Mouse (Mus musculus) inflammation-experienced regulatory T-cells, adult 6 months (primary cell): Measurements from ENCODE around the gene Kank1. TPM values are rescaled to one million over a fixed set of nuclear protein-coding genes. Genes with fewer than 3 reads are reported as not detected.

ENCODE experiments used
- ATAC-seq: one replicate; pipeline ENCODE4 v1.8.0; 2017
- polyA plus RNA-seq, 3 experiments: library from polyadenylated mRNA; unstranded; fragments of 100-300 nt; shearing (Covaris generic); gene quantifications; one replicate each; pipeline ENCODE4 v1.2.1; 2017

Kank1 gene
- polyA plus RNA-seq, 3 experiments from 2014 or later, result not detected

DNA sequence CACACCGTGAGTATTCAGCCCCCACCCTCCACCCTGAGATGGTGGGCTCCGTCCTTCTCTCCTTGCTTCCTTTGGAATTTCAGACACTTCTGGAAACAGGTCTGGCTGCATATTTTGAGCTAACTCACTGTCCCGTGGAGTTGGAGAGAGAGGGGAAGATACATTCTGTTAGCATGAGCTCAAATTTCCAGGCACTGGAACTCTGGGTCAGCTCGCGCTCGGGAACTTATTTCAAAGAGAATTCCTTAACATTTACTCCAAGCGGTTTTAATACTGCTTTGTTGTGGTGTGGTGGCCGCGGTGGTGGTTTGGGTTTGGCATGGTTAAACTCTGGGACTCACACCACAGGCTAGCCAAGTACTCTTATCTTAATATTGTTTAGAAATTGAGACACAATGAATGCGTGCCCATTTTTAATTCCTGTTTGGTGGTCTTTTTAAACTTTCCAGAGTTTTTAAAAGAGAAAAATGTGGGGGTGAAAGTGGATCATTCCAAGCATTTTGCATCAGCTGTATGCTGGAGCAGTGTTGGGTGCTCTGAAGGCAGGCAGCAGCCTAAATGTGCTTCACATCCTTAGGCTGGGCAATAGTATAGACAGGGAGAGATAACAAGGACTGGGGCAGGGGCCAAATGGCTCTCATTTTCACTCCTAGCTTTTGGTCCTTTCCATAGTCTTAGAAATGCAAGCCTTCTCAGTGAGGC, 170.6 kb downstream of the Kank1 start:
- ATAC-seq, result no peak

DNA sequence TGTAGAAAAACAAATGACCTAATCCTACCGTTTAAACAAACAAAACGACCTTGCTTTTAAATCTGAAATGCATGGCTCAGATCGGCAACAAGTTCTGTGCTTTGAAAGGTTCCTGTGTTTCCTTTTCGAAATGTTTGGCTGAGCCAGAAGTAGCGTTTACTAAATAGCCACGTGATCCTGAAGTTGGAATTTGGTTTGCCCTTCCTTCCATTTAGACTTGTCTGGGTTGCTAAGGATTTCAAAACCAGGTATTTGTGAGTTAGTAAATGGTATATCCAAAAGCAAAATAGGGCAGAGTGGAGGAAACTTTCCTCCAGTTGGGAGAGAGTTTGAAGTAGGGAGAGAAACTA, 171.1 kb downstream of the Kank1 start:
- no peak for ATAC-seq

DNA sequence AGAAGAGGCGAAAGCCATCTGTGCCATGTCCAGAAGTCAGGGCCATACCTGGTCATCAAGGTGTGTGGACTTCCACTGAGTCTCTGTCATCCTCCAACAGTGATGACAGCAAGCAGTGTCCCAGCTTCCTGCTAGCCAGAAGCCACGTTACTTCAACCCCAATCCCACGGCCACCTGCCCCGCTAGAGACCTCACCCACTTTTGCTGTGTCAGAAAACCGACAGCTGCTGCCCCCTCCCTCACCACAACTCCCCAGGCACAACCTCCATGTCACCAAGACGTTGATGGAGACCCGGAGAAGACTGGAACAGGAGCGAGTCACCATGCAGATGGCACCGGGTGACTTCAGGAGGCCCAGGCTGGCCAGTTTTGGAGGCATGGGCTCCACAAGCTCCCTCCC, 172.5 kb downstream of the Kank1 start:
- no peak for ATAC-seq

DNA sequence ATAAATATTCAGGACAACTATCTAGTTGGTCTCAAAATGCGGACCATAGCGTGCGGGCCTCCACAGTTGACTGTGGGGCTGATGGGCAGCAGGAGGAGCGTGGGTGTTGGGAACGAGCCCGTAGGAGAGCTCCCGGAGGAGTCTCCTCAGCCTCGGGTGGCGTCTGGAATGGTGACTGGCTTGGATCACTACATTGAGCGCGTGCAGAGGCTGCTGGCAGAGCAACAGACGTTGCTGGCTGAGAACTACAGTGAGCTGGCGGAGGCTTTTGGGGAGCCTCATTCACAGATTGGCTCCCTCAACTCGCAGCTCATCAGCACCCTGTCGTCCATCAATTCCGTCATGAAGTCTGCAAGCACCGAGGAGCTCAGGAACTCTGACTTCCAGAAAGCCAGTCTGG, 174.6 kb downstream of the Kank1 start:
- ATAC-seq, result no peak

DNA sequence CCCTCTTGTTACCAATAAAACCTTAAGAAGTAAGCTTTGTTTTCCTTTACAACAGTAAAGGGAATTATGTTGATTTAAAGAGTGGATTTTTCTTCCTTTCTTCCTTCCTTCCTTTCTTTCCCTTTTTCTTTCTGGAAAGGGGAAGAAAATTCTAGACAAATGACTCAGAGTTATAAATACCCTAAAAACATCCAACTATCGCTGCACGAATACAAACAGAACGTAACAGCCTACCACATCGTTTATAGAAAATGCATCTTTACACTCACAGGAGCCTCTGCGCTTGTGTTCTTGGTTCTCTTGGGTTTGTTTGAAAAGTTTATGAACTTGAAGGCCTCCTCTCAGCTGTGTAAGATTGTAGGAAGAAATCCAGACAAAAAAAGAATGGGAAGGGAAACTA, 178.7 kb downstream of the Kank1 start:
- ATAC-seq, result no peak

DNA sequence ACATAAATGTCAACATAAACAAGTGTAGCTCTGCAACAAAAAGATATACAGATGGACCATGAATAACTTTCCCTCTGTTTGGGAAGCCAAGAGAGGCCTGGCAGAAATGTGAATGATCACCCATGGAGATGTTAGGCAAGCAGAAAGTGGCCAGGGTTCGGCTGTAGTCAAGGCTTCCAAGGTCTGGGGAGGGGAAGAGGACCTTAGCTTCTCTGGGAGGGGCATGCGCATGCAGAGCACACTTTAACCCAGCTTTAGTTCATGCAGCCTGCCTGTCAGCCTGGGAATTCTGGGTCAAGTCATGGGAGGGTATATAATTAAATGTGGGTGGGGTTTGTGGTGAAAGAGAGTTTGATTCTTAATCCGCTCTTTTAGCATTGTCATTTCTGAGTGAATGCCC, 180.9 kb downstream of the Kank1 start:
- ATAC-seq, result no peak

DNA sequence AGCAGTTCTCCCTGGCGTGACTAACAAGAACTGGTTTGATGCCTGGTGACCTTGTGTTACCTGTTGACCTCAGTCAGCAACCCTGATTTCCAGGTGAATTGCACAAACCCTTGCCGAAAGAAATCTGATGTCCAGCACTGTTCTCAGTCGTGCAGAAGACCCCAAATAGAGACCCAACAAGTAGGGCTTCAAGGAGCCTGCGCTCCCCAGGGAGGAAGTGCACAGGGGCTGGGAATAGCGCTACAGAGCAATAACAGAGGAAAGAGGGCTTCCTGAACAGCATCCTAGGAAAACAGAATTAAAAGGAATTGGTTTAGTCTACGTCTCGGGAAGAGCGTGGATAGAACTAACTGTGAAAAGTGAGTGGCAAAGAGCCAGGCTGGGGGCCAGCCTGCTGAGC, 183.2 kb downstream of the Kank1 start:
- ATAC-seq, result no peak

DNA sequence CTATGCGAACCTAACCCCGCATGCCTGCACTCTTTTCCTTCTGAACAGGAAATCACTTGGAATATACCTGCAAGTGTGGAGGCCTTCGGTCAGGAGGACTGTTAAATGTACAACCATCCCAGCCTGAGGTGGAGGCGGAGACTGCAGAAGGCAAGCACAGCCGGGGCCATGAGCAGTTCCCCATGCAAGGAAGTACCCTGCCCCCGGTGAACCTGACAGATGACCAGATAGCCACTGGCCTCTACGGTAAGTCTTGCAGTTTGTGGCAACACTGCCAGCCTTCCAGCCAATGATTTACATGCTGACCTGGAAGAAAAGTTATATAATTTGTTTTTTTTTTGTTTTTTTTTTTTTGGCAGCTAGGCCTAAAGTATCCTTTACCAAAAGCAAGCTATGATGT, 185.3 kb downstream of the Kank1 start:
- no peak for ATAC-seq

DNA sequence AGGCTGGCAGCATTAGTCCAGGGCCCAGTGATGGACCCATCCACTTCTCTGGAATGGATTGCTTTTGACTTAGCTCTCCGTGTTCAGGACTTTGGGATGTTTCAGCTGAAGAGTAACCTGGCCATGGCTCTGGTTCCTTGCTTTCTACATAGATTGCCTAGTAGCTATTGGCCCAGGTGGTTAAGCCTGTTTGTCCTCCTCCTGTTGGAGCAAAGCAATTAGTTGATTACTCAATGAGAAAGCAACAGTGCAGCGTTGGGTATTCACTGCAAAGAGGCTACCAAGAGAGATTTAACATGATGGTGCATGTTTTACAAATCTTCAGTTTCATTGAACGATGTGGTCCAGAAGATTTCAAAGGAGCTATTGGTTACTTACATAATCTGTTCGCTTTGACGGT, 186.6 kb downstream of the Kank1 start:
- ATAC-seq, result no peak

DNA sequence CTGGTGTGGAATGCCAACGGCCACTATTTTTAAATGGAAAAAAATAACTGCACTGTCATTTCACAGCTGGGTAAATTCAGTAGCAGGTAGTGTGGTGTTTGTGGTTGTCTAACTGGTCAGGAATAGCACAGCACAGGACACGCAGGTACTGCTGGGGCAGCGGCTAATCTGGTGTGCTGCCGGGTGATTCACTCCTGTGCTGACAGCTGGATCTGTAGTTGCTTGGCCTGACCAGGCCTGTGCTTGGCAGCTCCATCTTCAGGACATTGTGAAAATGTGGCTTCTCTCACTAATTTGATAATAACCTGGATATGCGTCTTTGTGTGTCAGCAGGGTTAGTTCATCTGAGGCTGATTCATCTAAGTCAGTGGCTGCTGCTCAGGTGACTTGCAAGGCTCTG, 189.7 kb downstream of the Kank1 start:
- no peak for ATAC-seq

DNA sequence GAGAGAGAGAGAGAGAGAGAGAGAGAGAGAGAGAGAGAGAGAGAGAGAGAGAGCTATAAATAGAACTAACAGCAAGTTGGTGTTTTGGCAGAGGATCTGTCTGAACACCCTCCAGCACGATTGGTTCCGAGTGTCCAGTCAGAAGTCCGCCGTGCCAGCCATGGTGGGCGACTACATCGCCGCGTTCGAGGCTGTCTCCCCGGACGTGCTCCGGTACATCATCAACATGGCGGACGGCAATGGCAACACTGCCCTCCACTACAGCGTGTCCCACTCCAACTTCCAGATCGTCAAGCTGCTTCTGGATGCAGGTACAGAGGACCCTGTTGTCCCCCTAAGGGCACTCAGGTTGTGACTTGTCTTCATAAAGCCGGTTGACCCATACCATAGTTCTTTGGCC, 191.1 kb downstream of the Kank1 start:
- ATAC-seq, result no peak

DNA sequence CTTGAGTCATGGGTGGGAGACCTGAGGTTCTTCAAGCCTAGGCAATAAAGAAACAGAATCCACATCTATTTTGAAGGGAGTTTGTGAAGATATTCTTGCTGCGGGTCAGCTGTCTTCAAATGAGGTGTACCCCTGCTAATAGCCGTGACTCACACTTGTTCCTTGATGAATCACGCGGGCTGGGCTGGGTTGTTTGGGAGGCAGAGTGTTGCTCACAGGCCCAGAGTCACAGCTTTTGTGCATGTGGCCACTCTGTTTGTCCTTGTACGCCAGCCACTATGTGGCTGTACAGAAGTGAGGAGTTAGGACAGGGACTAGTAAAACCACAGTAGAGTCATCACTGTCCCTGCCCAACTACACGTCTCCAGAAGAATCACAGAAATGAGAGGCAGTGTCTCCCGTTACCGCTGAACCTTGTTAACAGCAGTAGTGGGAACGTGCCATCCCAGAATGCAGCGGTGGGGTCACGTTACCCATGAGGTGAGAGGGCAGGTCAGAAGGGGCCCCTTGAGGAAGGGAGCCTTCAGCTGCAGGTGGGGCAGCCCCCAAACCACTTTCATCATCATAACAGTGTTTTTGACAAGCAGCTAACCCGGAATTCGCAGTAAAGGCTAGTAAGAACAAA, 191.7 kb downstream of the Kank1 start:
- no peak for ATAC-seq

DNA sequence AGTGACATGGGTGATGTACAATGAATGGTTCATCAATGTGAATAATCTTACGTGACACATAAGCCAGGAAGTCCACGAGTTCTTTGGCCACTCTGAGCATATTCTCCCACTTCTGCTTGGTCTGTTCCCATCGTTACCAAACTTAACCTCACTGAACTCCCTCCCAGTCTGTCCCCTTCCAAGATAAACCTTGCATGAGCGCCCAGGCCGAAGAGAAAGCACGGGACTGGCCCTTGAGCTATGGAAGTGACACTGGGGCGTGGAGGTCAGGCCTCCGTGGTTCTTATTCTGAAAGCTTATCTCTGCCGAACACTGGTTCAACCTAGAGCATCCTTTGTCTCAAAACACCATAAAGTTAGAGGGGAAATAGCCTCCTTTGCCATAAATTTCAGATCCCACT, 194.7 kb downstream of the Kank1 start:
- no peak for ATAC-seq

DNA sequence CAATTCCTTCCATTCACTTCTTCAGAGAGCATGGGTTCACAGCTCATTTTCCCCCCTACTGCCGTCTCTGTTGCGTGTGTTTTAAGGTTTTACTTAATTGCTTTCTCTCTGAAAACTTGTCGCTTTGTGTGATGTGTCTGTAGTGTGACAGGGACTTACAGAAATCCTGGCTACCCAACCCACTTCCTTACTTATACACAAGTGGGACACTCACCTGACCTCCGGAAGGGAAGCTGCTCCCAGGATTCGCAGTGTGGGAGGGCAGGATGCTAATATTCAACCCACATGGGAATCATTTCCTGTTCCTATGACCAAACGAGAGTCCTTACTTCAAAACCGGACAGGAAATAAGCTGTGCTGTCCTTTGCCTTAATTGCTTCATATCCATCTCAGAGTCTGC, 195.1 kb downstream of the Kank1 start:
- no peak for ATAC-seq

DNA sequence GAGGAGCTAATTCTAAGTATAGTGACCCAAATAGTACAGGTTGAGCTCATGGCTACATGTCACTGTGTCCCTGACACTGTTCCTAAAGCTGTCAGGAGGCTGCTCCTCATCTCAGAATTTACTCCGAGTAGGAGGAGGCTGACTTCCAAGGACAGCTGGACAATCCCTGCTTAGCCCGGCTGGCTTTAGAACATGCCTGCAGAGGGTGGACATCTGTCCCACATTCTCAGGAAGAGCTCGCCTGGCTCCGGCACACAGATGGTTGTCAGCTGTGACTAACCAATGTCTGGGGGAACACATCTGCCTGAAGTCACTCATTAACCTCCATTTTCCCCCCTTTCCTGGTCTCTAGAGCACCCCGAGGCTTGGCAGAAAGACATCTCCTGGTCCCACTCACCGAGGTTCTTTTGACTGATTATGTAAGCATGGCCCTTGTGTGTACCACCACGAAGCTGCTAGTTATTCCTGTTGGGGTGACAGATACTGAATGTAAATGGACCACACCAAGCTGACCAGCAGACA, 196.5 kb downstream of the Kank1 start:
- ATAC-seq, result no peak

DNA sequence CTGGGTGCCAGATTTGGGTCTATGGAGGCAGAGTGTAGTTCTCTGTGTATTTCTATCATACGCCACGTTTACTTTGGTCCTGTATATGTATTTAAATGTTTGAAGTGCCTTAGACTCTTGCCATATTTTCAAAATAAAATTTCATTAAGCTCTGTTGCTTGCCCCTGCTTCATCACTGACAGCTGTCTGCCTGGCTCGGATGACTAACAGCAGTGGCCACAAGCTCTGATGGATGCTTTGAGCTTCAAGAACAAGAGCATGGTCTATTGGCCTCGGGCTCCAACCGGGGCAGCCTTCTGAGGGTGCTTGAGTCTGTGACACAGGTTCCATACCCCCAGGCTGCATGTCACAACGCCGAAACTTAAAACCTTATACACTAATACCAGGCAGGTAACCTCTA, 197.6 kb downstream of the Kank1 start:
- no peak for ATAC-seq

DNA sequence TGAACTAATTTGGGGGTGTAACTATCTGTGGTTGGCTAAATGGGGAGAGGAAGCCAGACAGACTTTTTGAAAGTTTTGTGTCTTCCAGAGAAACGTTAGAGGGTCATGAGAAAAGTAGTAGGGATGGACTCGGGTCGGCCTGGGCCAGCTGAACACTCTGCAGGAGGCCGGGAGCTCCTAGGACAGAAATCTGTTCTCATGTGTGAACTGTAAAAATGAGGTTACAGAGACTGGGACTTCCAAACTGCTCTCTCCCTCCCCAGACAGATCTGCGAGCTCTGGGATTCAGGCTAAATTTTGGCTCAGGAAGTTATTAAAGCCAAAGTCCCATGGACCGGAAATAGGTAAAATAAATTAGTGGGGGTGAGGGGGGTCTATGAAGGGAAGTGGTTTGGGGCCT, 198.0 kb downstream of the Kank1 start:
- ATAC-seq, result no peak

DNA sequence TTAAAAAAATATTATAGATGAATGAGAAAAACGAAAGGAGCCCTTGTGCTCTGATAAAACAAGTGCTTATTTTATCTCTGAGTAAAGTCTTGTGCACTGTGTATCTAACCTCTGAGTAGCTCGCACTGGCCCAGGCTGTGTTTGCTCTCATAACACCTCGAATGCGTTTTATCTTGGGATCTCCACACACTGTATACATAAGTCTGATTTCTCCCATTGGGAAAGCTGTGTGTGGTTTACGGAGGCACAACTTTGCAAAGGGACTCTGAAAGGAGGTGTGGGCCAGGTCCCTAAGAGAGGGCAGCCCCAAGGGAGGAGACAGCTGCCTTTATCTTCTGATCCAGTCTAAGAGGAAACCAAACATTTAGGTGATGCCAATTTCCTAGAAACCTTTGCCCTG, 198.6 kb downstream of the Kank1 start:
- no peak for ATAC-seq

DNA sequence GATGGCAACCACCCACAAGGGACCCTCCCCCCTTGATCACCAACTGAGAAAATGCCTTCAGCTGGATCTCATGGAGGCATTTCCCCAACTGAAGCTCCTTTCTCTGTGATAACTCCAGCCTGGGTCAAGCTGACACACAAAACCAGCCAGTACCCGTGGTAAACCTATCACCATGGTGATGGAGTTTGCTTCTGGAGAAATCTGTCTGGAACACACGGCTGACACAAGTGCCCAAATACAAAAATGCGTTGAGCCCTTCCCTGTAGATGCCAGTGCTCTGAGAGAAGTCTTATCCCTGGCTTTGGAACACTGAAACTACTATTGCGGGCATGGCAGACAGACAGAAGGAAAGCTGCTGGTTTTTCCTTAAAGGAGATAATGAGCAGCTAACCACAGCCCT, 199.4 kb downstream of the Kank1 start:
- no peak for ATAC-seq

DNA sequence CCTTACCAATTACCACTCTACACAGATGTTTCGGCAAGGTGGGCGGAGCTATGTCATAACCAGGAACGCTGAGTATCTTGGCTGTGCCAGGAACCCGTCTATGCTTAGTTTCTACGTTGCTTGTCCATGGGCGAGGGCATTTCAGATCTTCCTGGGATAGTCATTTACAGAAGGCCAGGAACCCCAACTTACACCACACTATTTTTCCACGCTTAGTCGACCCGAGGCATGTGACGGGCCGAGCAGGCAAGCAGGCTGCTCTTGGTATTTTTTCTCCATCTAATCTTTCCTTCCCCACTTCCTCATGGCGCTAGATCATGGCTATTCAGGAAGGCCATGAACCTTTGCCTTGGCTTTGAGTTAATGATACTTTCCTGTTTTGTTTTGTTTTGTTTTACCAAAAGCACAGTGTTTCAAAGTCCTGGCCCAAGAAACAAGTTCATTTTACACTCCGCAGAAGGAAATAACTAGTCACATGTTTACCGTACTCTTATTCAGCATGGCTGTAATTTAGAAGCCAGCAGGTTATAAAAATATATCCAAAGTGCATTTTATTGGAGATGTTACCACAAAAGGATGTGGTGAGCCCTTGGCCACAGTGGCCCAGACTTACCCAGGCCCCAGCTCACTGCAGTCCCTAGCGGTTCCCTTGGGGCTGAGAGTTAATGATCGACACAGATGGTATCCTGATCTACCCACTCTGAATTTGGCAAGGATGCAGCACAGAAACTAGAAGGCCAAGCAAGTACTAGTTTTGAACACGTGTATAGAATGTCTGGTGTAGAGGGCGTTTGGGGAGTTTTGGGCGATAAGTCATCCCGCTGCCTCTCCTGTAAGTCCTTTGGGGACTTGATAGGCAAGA, 200.2 kb downstream of the Kank1 start:
- ATAC-seq, result no peak

DNA sequence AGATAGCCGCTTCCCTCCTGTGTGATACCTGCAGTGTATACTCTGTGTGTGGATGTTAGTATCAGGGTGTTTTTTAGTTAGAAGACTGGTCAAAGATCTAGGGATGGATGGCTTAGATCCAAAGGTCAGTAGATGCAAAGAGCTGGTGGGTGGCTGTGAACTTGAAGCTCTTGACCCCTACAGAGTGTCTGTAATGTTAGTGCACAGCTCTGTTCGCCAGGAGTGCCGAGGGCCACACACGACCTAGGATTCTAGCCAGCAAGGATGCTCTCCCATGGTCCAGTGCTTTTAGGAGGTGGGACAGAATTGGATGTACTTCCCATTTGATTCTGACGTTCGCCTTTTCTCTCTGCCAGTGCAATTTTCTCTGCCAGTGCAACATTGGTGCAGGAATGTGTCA, 201.5 kb downstream of the Kank1 start:
- ATAC-seq, result no peak

DNA sequence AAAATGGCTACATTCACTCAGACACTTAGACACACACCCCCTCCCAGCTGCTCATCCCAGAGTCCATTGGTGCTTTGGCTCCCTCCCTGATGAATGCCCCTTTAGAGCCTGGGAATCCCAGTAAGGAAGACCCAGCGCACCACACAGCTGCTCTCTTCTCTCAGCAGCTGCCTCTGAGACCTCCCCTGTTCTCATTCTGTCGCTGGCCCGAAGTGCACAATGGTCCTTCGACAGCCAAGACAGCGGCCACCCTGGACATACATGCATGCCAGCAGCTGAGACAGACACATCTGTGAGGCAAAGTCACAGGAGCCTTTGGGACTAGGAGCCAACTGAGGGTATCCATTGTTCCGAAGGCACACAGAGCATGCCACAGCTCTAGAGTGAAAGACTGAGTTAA, 203.0 kb downstream of the Kank1 start:
- no peak for ATAC-seq

DNA sequence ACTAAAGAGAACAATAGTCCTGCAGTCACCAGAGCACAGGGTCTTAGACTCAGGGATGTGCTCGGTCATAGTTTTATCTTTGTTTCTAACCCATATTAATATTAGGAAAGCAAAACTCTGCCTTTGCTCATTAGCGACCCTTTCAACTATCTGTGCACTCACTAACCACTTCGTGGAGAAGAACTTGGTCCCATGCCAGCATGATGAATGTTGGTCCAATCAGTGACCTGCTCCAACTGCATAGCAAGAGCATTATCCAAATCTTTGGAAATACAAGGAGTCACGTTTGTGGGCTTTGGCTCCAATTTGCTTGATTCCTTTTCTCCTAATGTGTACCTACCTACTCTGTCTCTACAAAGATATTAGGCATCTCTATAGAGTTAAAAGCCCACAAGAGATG, 204.0 kb downstream of the Kank1 start:
- no peak for ATAC-seq

DNA sequence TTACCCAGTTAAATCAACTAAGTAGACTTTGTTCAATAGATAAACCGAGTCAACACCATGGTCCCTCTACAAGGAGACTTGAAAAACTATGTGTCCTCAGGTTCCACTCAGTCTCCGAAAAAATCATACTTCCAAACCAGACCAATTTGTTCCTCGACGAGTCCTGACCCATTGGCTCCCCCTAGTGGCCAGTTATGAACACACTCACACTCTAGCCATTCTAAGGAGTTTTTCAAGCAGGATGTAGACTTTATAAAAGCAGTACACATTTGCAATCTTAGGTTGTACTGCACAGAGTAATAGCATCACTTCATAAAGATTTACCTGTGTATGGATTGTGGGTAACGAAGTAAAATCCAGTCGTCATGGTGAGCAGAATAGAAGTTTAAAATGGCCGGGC, 208.3 kb downstream of the Kank1 start:
- no peak for ATAC-seq
